Mouse (Mus musculus) subcutaneous adipose tissue, adult 2 months (tissue): ENCODE data around the gene Gata1. TPM values are rescaled to one million over a fixed set of nuclear protein-coding genes. Genes with fewer than 3 reads are reported as not detected.

Source experiments
- polyA plus RNA-seq: library from polyadenylated mRNA; depleted of rRNA; stranded (reverse); fragments of >200 nt; gene quantifications from 2 replicates; pipeline ENCODE4 v1.2.3, GENCODE M21; 2012; ENCODE audit warnings: low replicate concordance; rRNA removed

Gene Gata1
- polyA plus RNA-seq = 0.26 and 1.4 TPM in 2 replicates

DNA sequence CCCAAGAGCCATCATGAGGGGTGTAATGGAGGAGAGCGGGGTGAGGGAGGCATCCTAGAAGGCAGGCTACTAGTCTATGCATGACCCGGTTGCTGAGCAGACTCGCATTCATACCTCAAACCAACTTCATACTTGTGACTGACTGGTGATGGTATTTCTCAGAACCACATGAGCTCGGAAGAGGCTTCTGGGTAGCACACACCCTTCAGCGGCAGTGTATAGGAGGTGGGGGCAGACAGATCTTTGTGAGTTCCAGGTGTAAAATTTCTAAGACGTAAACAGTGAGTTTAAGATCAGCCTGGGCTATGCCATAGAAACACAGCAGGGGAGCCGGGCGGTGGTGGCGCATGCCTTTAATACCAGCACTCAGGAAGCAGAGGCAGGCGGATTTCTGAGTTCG lies at the start of gene Gata1:
Gene Gata1, minus strand, starts transcription at position 180 of the 400 bp plus-strand sequence.

DNA sequence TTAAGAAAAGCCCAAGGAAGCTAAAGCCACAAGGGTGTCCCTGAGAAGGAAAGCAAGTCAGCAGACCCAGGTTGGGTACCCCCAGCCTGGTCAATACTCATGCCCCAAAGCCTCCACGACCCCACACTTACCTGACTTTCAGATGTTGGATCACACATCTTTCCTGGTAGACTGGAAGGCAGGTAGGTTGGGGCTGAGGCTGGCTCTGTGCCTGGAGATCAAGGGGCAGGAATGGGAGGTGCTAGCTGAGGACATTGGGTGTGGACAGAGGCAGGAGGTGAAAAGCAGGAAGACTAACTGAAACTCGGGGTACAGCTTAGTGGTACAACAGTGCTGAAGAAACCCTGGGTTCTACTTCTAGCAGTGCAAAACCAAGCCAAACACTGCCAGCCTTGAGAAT lies 40.4 kb upstream of the Gata1 start, which contains the start of gene Glod5:
Gene Glod5, minus strand, starts transcription at position 207 of the 400 bp plus-strand sequence.

GRCm38 (mm10) chrX:7947108-7947899 lies 30.6 kb downstream of the Gata1 start, which contains the start of gene Hdac6:
Gene Hdac6, minus strand, starts transcription at chrX:7947889.

DNA sequence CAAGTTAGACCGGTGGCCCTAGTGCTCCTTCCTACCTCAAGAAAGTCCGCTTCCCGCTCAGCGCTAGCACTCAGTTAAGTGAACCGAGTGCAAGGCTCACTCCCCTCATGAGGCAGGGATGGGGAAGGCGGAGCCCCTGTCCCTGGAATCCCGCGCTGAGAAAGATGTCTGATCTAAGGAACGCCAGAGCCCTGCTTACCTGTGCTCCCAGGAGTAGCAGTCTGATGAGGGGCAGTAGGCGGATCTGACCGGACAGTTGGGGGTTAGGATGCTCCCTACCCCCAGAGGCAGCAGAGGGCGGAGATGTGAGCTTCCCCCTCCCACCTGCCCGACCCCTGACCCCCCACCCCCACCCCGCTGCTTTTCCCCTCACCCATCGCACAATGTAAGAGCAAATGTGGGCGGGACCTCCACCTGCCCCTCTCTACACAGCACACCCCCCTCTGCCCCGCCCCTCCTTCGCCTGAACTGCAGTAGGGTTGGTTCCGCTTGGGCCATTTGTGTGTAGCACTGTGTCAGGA lies 49.5 kb downstream of the Gata1 start, which contains the start of gene Eras:
Gene Eras, minus strand, starts transcription at position 338 of the 521 bp plus-strand sequence.

GRCm38 (mm10) chrX:7919601-7920383 lies 58.1 kb downstream of the Gata1 start, which contains the start of gene Pcsk1n:
Gene Pcsk1n, plus strand, starts transcription at chrX:7919822.

Other genes starting within 250 kb of the Gata1 start
- 26.1 and 85.6 TPM in 2 replicates for gene Praf2, start 249.6 kb downstream of the Gata1 start, polyA plus RNA-seq
- 3.5 and 16.5 TPM in 2 replicates for gene Ccdc120, start 227.2 kb downstream of the Gata1 start, polyA plus RNA-seq
- 27.8 and 38.8 TPM in 2 replicates for gene Tfe3, start 215.5 kb downstream of the Gata1 start, polyA plus RNA-seq
- 31.1 and 39.0 TPM in 2 replicates for gene Gripap1, start 188.3 kb downstream of the Gata1 start, polyA plus RNA-seq
- 2.1 and 4.6 TPM in 2 replicates for gene Kcnd1, start 155.8 kb downstream of the Gata1 start, polyA plus RNA-seq
- 24.5 and 39.8 TPM in 2 replicates for gene Otud5, start 136.7 kb downstream of the Gata1 start, polyA plus RNA-seq
- 3.0 and 9.6 TPM in 2 replicates for gene Pim2, start 99.8 kb downstream of the Gata1 start, polyA plus RNA-seq
- gene Slc35a2, start 94.0 kb downstream of the Gata1 start, polyA plus RNA-seq = 57.9 and 69.0 TPM in 2 replicates
- 52.5 and 69.5 TPM in 2 replicates for gene Pqbp1, start 78.8 kb downstream of the Gata1 start, polyA plus RNA-seq
- 31.6 and 39.6 TPM in 2 replicates for gene Timm17b, start 78.7 kb downstream of the Gata1 start, polyA plus RNA-seq
- not detected in 2 replicates for gene Gm10491, start 70.2 kb downstream of the Gata1 start, polyA plus RNA-seq
- gene Gm10490, start 68.5 kb downstream of the Gata1 start, polyA plus RNA-seq = not detected in 2 replicates
- gene Pcsk1n, start 58.2 kb downstream of the Gata1 start, polyA plus RNA-seq = 0.24 TPM in 1 of 2 replicates, not detected in the other
- not detected in 2 replicates for gene Eras, start 49.5 kb downstream of the Gata1 start, polyA plus RNA-seq
- gene Hdac6, start 30.2 kb downstream of the Gata1 start, polyA plus RNA-seq = 23.6 and 53.9 TPM in 2 replicates
- gene Glod5, start 40.4 kb upstream of the Gata1 start, polyA plus RNA-seq = not detected in 2 replicates
- gene Suv39h1, start 96.7 kb upstream of the Gata1 start, polyA plus RNA-seq = 10.4 and 24.1 TPM in 2 replicates
- gene Was, start 112.4 kb upstream of the Gata1 start, polyA plus RNA-seq = 4.9 and 6.4 TPM in 2 replicates
- gene Wdr13, start 154.8 kb upstream of the Gata1 start, polyA plus RNA-seq = 84.0 and 125 TPM in 2 replicates
- 78.4 and 136 TPM in 2 replicates for gene Rbm3, start 167.8 kb upstream of the Gata1 start, polyA plus RNA-seq
- gene Tbc1d25, start 198.1 kb upstream of the Gata1 start, polyA plus RNA-seq = 15.1 and 22.4 TPM in 2 replicates
- gene Ebp, start 215.4 kb upstream of the Gata1 start, polyA plus RNA-seq = 81.3 and 98.9 TPM in 2 replicates
- 28.2 and 61.6 TPM in 2 replicates for gene Porcn, start 228.5 kb upstream of the Gata1 start, polyA plus RNA-seq